ENCODE assay signal across 19 mouse cellular contexts in the genomic region with DNA sequence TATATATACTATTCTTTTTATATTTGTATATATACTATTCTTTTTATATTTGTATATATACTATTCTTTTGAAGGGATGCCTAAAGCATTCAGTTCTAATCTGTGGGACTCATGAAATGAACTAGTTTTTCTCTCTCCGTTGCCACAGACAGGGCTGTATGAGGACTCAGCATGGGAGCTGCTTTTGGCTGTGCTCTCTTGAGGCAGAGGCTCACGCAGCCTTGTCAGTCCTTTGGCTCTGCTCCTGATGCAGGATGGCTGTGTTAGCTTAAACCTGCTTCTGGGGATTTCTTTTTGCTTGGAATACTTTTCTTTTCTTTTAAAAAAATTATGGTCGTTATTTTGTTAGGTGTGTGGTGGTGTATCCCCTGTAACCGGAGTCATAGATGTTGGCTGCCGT. TPM values are rescaled to one million over a fixed set of nuclear protein-coding genes. Genes with fewer than 3 reads are reported as not detected.
DNase-seq lines count a peak whose midpoint lies in the region; ATAC-seq and TF ChIP-seq lines count a peak whose summit lies in the region.
"Had no signal": no experiment of that assay in that cellular context is flagged by ENCODE, and none has a peak within 500 bp of the region (broad histone marks: within the 10 kb centered on the region; RNA-seq: fewer than 3 reads in every experiment).

No protein-coding gene starts in this region.

- no peak overlapping the region for H3K4me2 ChIP-seq in forebrain, embryonic 14.5 days (ENCODE audit: low read length)
- H3K4me2 ChIP-seq in forebrain, embryonic 11.5 days (ENCODE audit: low read depth, low read length, severe bottlenecking) = no peak overlapping the region
- H3K4me2 ChIP-seq: embryonic facial prominence, embryonic 13.5 days; forebrain, embryonic 13.5 days; heart, embryonic 12.5 days; hindbrain, embryonic 14.5 days had no signal

- TF ChIP-seq CTCF in liver, adult 2 months (IDR thresholded peaks at IDR 0.05; ENCODE audit: low read depth, low read length) = no peak
- no peak for TF ChIP-seq CTCF in brain, embryonic 14.5 days (IDR thresholded peaks at IDR 0.05; ENCODE audit: borderline replicate concordance, extremely low read depth, insufficient read depth, insufficient read length)

- no peak for ATAC-seq in forebrain, embryonic 14.5 days
- ATAC-seq in forebrain, embryonic 11.5 days (replicated peaks; ENCODE audit: low FRiP score) = no peak
- ATAC-seq: forebrain, embryonic 13.5 days; inflammation-experienced regulatory T-cells, adult 6 months; intestine, postnatal 0 days had no signal

- no peak overlapping the region for H3K4me3 ChIP-seq in forebrain, embryonic 14.5 days (ENCODE audit: low read depth, low read length)
- H3K4me3 ChIP-seq in forebrain, embryonic 11.5 days (ENCODE audit: low read depth, low read length) = no peak overlapping the region
- no peak overlapping the region for H3K4me3 ChIP-seq in liver, adult 2 months (ENCODE audit: insufficient read depth, low read depth, low read length)
- H3K4me3 ChIP-seq: embryonic facial prominence, embryonic 13.5 days; forebrain, embryonic 13.5 days; heart, adult 2 months; heart, embryonic 12.5 days; hindbrain, embryonic 10.5 days had no signal

- no peaks in the 10 kb centered on the region for H3K27me3 ChIP-seq in forebrain, embryonic 14.5 days (replicated peaks; ENCODE audit: control insufficient read depth, insufficient read depth, low read length)
- H3K27me3 ChIP-seq in forebrain, embryonic 11.5 days (ENCODE audit: control insufficient read depth, insufficient read depth, low read length) = no peaks in the 10 kb centered on the region
- H3K27me3 ChIP-seq in liver, adult 2 months (ENCODE audit: control insufficient read depth, insufficient read depth, low read length) = no peaks in the 10 kb centered on the region
- H3K27me3 ChIP-seq: embryonic facial prominence, embryonic 13.5 days; forebrain, embryonic 13.5 days; heart, embryonic 12.5 days had no signal

- H3K36me3 ChIP-seq in forebrain, embryonic 14.5 days (ENCODE audit: control insufficient read depth, insufficient read depth, low read length) = no peaks in the 10 kb centered on the region
- H3K36me3 ChIP-seq in forebrain, embryonic 11.5 days (ENCODE audit: control insufficient read depth, insufficient read depth, low read length) = no peaks in the 10 kb centered on the region
- no peaks in the 10 kb centered on the region for H3K36me3 ChIP-seq in liver, adult 2 months (ENCODE audit: control insufficient read depth, insufficient read depth, low read length)
- H3K36me3 ChIP-seq: embryonic facial prominence, embryonic 13.5 days; hindbrain, embryonic 10.5 days had no signal

- H3K9me3 ChIP-seq in forebrain, embryonic 14.5 days (replicated peaks; ENCODE audit: control insufficient read depth, low read length) = no peaks in the 10 kb centered on the region
- no peaks in the 10 kb centered on the region for H3K9me3 ChIP-seq in forebrain, embryonic 11.5 days (ENCODE audit: control insufficient read depth, low read length)
- H3K9me3 ChIP-seq: embryonic facial prominence, embryonic 13.5 days; forebrain, embryonic 13.5 days; heart, embryonic 12.5 days; hindbrain, embryonic 10.5 days had no signal

- H3K27ac ChIP-seq in forebrain, embryonic 14.5 days (ENCODE audit: low read depth, low read length) = no peak overlapping the region
- H3K27ac ChIP-seq in forebrain, embryonic 11.5 days (ENCODE audit: low read depth, low read length) = no peak overlapping the region
- H3K27ac ChIP-seq in liver, adult 2 months (replicated peaks; ENCODE audit: insufficient read depth, low read depth, low read length) = peak overlapping the region; percentile 3; the same call in 1 of the 2 replicates
- H3K27ac ChIP-seq: embryonic facial prominence, embryonic 13.5 days; forebrain, embryonic 13.5 days; heart, adult 2 months; hindbrain, embryonic 10.5 days; hindbrain, embryonic 14.5 days had no signal

- WGBS in forebrain, embryonic 14.5 days = 73% methylated on average over 5 of the region's 5 CpGs
- WGBS in forebrain, embryonic 11.5 days = 83% methylated on average over 5 of the region's 5 CpGs
- WGBS in liver, adult 2 months = 71% methylated on average over 5 of the region's 5 CpGs

- peaks cover 30% of the 10 kb centered on the region for H3K79me2 ChIP-seq in liver, adult 2 months (ENCODE audit: control insufficient read depth, insufficient read depth, low read length)

- H3K9ac ChIP-seq in forebrain, embryonic 14.5 days (ENCODE audit: low read length) = no peak overlapping the region
- H3K9ac ChIP-seq in forebrain, embryonic 11.5 days (ENCODE audit: low read length) = no peak overlapping the region
- no peak overlapping the region for H3K9ac ChIP-seq in liver, adult 2 months (ENCODE audit: low read depth, low read length)
- H3K9ac ChIP-seq: embryonic facial prominence, embryonic 13.5 days; forebrain, embryonic 13.5 days; heart, embryonic 12.5 days; hindbrain, embryonic 14.5 days had no signal

- no peak for TF ChIP-seq POLR2A in liver, adult 2 months (IDR thresholded peaks at IDR 0.05; ENCODE audit: extremely low read depth, insufficient read depth, low read length)
- no peak for TF ChIP-seq POLR2A in brain, embryonic 14.5 days (IDR thresholded peaks at IDR 0.05; ENCODE audit: borderline replicate concordance, extremely low read depth, insufficient read depth, insufficient read length, poor library complexity, severe bottlenecking)

- H3K4me1 ChIP-seq in forebrain, embryonic 14.5 days (ENCODE audit: control insufficient read depth, insufficient read depth, low read length) = no peaks in the 10 kb centered on the region
- H3K4me1 ChIP-seq in forebrain, embryonic 11.5 days (replicated peaks; ENCODE audit: control insufficient read depth, insufficient read depth, low read length) = no peaks in the 10 kb centered on the region
- peaks cover 46% of the 10 kb centered on the region for H3K4me1 ChIP-seq in liver, adult 2 months (ENCODE audit: control insufficient read depth, insufficient read depth, low read length)
- H3K4me1 ChIP-seq: embryonic facial prominence, embryonic 13.5 days; forebrain, embryonic 13.5 days; hindbrain, embryonic 10.5 days had no signal

- DNase-seq in forebrain, embryonic 14.5 days (ENCODE audit: low spot score) = peak; percentile 25
- no peak for DNase-seq in forebrain, embryonic 11.5 days (ENCODE audit: low spot score)
- DNase-seq in liver, adult 2 months (ENCODE audit: extremely low read depth, low read depth, low spot score) = peak; percentile 45
- no peak for DNase-seq in liver
- peak; percentile 44 for DNase-seq in brain, embryonic 14.5 days (ENCODE audit: low read depth)
- DNase-seq in cerebellum, adult 9-11 months = peak; percentile 43
- no peak for DNase-seq in frontal cortex, postnatal 10 days (ENCODE audit: low spot score in 2 of 2)
- DNase-seq in spleen, postnatal 4 days (ENCODE audit: low spot score in 2 of 2) = no peak
- DNase-seq: adrenal gland, adult 2 months; adrenal gland, postnatal 25 days; gastrocnemius, postnatal 10 days; heart, adult 2 months had no signal

RNA-seq across cellular contexts. Expression of a gene that starts 39.5 kb away (rescaled TPM):
- 12.9 and 17.4 TPM in 2 replicates for polyA plus RNA-seq in forebrain, embryonic 14.5 days (2014; fragmentation: Nextera tagmentation; extraction: Ambion mirVana)
- 11.9 and 14.4 TPM in 2 replicates for polyA plus RNA-seq in forebrain, embryonic 11.5 days (2014; fragmentation: Nextera tagmentation; extraction: Ambion mirVana)
- total RNA-seq in liver, adult 2 months (2014; rRNA removed) = 30.0 and 30.9 TPM in 2 replicates
- polyA plus RNA-seq in liver, adult 2 months (2012; rRNA removed) = 3.7 and 4.2 TPM in 2 replicates
- polyA plus RNA-seq in brain, embryonic 14.5 days (2012; rRNA removed) = 21.0 and 24.2 TPM in 2 replicates

Comparison
In these comparisons a context has a peak if more than half of its experiments do, and no peak if none do; other contexts are left out.
1. DNase-seq: peak in forebrain, embryonic 14.5 days (single experiment), liver, adult 2 months (single experiment), brain, embryonic 14.5 days (single experiment) and cerebellum, adult 9-11 months (single experiment); none in forebrain, embryonic 11.5 days (single experiment), liver (single experiment), frontal cortex, postnatal 10 days (0 of 2) and spleen, postnatal 4 days (0 of 2).